Mouse (Mus musculus): ENCODE results near the gene Nf2. TPM values are rescaled to one million over a fixed set of nuclear protein-coding genes. Genes with fewer than 3 reads are reported as not detected.

The Nf2 gene
- polyA plus RNA-seq, 1 experiment from 2014 or later: 93.1 TPM

GRCm38 (mm10) chr11:4752836-4753235, 96.5 kb downstream of the Nf2 start:
- ATAC-seq (no peak), DNase-seq (ENCODE audit: low read depth, low spot score) (no peak)
- TF ChIP-seq CTCF (IDR thresholded peaks at IDR 0.05): no peak
- ChIA-PET POLR2A (no interaction called here), CTCF (no interaction called here)
- H3K27me3 ChIP-seq: peaks cover 24% of the 10 kb centered on the region
- in situ Hi-C loops (cut with MboI; ENCODE audit: low pct_unique_long_range_greater_than_20kb): no loop called here

- H3K27me3 ChIP-seq: peaks cover 39% of the 10 kb centered on the region
- ATAC-seq: peak; percentile 46
- ChIA-PET POLR2A (no interaction called here), CTCF (interaction anchor here (1.0 kb wide), 1 partner anchor 11 kb away, joined by 3 read pairs; no protein-coding TSS in a partner anchor)
- in situ Hi-C loops (cut with MboI; ENCODE audit: low pct_unique_long_range_greater_than_20kb): no loop called here
- DNase-seq (ENCODE audit: low read depth, low spot score): peak; percentile 35
- no peak for TF ChIP-seq CTCF (IDR thresholded peaks at IDR 0.05)
Measured at GRCm38 (mm10) chr11:4750263-4750662, 99.1 kb downstream of the Nf2 start.

DNA sequence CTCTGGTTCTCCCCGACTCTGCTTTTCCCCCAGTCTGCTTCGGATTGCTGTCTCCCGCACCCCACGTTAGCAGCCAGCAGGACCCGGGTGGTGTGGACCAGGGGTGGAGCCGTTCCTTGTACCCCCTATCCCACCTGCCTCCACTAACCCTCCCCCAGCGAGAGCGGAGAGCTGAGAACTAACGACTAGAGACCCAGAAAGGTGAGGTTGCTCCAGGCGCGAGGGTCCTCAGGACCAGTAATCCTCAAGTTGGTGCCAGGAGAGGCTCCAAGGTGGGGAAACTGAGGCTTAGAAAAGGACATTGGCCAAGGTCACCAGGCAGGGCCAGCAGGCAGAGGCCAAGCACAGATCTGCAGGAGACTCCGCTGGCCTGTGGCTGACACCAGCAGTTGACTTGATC, 102.1 kb downstream of the Nf2 start:
- in situ Hi-C loops (cut with MboI; ENCODE audit: low pct_unique_long_range_greater_than_20kb): no loop called here
- CTCF ChIA-PET: no interaction called here
- TF ChIP-seq CTCF (IDR thresholded peaks at IDR 0.05): no peak
- POLR2A ChIA-PET: no interaction called here
- ATAC-seq (peak; percentile 15), DNase-seq (ENCODE audit: low read depth, low spot score) (no peak)
- peaks cover 66% of the 10 kb centered on the region for H3K27me3 ChIP-seq

DNA sequence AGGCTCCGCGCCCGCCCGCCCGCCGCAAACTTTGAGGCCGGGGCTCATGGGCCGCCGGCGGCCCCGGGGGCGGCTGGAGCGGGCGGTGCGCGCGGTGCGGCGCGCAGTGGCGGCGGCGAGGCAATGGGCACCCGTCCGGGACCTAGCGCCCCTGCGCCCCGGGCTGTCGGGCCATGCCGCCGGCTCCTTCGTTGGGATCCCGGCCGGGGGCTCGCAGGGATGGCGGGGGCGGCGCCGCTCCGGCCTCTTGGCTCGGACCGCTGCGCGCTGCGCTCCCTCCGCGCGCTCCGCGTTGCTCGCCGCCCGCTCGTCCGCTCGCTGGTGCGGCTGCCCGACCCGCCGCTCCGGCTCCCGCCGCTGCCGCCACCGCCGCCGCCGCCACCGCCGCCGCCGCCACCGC, 102.6 kb downstream of the Nf2 start, which contains the start of gene Cabp7:
Cabp7 (minus strand) TSS at position 46 of the 400 bp plus-strand sequence.
- DNase-seq (ENCODE audit: low read depth, low spot score) (no peak), ATAC-seq (peak; percentile 6)
- TF ChIP-seq CTCF (IDR thresholded peaks at IDR 0.05): no peak
- ChIA-PET CTCF (no interaction called here), POLR2A (no interaction called here)
- in situ Hi-C loops (cut with MboI; ENCODE audit: low pct_unique_long_range_greater_than_20kb): no loop called here
- peaks cover 68% of the 10 kb centered on the region for H3K27me3 ChIP-seq

GRCm38 (mm10) chr11:4745969-4746368, 103.4 kb downstream of the Nf2 start:
- ChIA-PET POLR2A (no interaction called here), CTCF (no interaction called here)
- DNase-seq (ENCODE audit: low read depth, low spot score): no peak
- in situ Hi-C loops (cut with MboI; ENCODE audit: low pct_unique_long_range_greater_than_20kb): no loop called here
- ATAC-seq: no peak
- TF ChIP-seq CTCF (IDR thresholded peaks at IDR 0.05): no peak
- peaks cover 68% of the 10 kb centered on the region for H3K27me3 ChIP-seq

- CTCF ChIA-PET: no interaction called here
- ATAC-seq (no peak), DNase-seq (ENCODE audit: low read depth, low spot score) (no peak)
- in situ Hi-C loops (cut with MboI; ENCODE audit: low pct_unique_long_range_greater_than_20kb): no loop called here
- POLR2A ChIA-PET: no interaction called here
- peaks cover 64% of the 10 kb centered on the region for H3K27me3 ChIP-seq
- TF ChIP-seq CTCF (IDR thresholded peaks at IDR 0.05): no peak
Measured at GRCm38 (mm10) chr11:4744691-4745090, 104.6 kb downstream of the Nf2 start.

GRCm38 (mm10) chr11:4740785-4741184, 108.6 kb downstream of the Nf2 start:
- ChIA-PET CTCF (no interaction called here), POLR2A (no interaction called here)
- peaks cover 37% of the 10 kb centered on the region for H3K27me3 ChIP-seq
- in situ Hi-C loops (cut with MboI; ENCODE audit: low pct_unique_long_range_greater_than_20kb): no loop called here
- DNase-seq (ENCODE audit: low read depth, low spot score): no peak
- no peak for ATAC-seq
- no peak for TF ChIP-seq CTCF (IDR thresholded peaks at IDR 0.05)

DNA sequence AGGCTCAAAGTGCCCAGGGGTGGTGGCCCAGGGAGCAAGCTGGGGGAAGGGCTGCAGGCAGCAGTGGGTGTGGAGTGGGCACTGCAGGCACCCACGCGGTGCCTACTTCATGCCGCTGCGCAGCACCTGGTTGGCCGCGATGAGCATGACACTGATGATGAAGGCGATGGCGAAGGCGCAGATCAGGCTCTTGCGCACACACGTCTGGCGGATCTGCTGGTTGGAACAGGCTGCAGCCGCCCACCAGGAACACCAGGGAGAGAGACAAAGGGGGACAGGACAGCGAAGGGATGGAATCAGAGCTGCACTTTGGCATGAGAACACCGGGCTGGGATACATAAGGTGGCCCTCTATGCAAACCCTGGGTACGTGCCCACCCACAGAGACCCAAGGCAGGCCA, 110.6 kb downstream of the Nf2 start:
- ATAC-seq (no peak), DNase-seq (ENCODE audit: low read depth, low spot score) (no peak)
- in situ Hi-C loops (cut with MboI; ENCODE audit: low pct_unique_long_range_greater_than_20kb): no loop called here
- H3K27me3 ChIP-seq: peaks cover 16% of the 10 kb centered on the region
- TF ChIP-seq CTCF (IDR thresholded peaks at IDR 0.05): no peak
- ChIA-PET POLR2A (no interaction called here), CTCF (no interaction called here)

DNA sequence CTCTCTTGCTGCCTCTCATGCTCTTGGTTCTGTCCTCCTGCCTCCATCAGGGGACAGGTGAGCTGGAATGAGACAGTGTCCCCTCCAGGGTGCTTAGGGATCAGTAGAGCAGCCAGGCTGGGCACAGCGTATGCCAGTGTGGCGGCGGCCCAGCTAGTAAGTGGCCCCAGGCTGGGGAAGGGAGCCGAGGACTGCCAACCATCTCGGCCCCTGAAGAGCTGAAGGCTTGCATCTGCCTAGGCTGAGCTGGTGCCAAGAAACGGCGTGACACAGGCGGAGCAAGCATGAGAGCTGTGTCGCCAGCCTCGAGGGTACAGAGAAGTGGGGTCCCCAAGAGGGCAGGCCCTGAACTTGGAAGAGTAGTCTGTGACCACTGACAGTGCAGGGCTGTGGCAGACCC, 111.7 kb downstream of the Nf2 start:
- ChIA-PET POLR2A (no interaction called here), CTCF (interaction anchor here (1.3 kb wide), 1 partner anchor 57 kb away, joined by 3 read pairs; no protein-coding TSS in a partner anchor)
- no peak for TF ChIP-seq CTCF (IDR thresholded peaks at IDR 0.05)
- in situ Hi-C loops (cut with MboI; ENCODE audit: low pct_unique_long_range_greater_than_20kb): no loop called here
- ATAC-seq (no peak), DNase-seq (ENCODE audit: low read depth, low spot score) (no peak)
- H3K27me3 ChIP-seq: peaks cover 6% of the 10 kb centered on the region

GRCm38 (mm10) chr11:4736355-4736754, 113.0 kb downstream of the Nf2 start:
- ATAC-seq: no peak
- ChIA-PET CTCF (no interaction called here), POLR2A (no interaction called here)
- in situ Hi-C loops (cut with MboI; ENCODE audit: low pct_unique_long_range_greater_than_20kb): no loop called here
- no peak for DNase-seq (ENCODE audit: low read depth, low spot score)
- TF ChIP-seq CTCF (IDR thresholded peaks at IDR 0.05): no peak
- no peaks in the 10 kb centered on the region for H3K27me3 ChIP-seq

DNA sequence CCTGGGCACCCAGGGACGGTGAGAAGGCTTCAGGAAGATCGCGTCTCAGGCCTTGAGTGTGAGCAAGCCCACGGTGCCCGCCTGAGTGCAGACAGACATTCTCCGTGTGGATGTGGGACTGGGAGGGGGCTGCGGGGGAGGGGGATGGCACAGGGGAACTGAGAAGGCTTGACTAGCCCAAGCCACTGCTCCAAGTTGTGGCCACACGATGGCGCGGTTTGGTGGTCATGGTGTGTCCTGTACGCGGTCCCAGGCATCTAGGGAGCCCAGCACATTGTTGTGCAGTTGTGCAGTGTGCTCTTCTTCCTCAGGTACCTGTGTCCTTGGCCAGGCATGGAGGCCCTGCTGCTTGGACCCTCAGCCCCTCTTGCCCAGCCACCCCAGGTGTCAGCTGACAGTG, 115.2 kb downstream of the Nf2 start:
- H3K27me3 ChIP-seq: no peaks in the 10 kb centered on the region
- TF ChIP-seq CTCF (IDR thresholded peaks at IDR 0.05): no peak
- in situ Hi-C loops (cut with MboI; ENCODE audit: low pct_unique_long_range_greater_than_20kb): no loop called here
- CTCF ChIA-PET: no interaction called here
- no peak for DNase-seq (ENCODE audit: low read depth, low spot score)
- POLR2A ChIA-PET: no interaction called here
- ATAC-seq: no peak

DNA sequence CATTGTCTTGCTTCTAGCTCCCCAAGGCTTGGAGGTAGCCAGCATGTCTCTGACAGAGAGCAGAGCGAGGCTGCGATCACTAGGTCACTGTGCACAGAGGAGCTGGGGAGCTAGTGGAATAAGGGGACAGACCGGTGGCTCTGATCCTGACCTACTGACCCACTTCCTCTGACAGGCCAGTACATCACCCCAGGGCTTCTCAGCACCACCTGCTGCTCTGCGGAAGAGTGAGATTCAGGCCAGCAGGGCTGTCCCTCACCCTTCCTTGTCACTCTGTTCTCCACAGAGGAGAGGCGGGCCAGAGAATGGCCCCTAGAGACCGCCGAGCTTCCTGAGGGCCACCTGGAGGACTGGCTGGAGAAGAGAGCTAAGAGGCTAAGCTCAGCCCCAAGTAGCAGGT, 117.6 kb downstream of the Nf2 start:
- CTCF ChIA-PET: no interaction called here
- ATAC-seq (no peak), DNase-seq (ENCODE audit: low read depth, low spot score) (no peak)
- in situ Hi-C loops (cut with MboI; ENCODE audit: low pct_unique_long_range_greater_than_20kb): no loop called here
- POLR2A ChIA-PET: no interaction called here
- no peak for TF ChIP-seq CTCF (IDR thresholded peaks at IDR 0.05)
- no peaks in the 10 kb centered on the region for H3K27me3 ChIP-seq

Data from Patski (cell line).